Mouse (Mus musculus): Measurements from ENCODE around the gene Tmc1.

- no peak for TF ChIP-seq CTCF (IDR thresholded peaks at IDR 0.05; ENCODE audit: borderline replicate concordance, insufficient read depth, low read length)
- no peak for TF ChIP-seq POLR2A (IDR thresholded peaks at IDR 0.05; ENCODE audit: low read depth, low read length)
These were observed 30.4 kb downstream of the Tmc1 start for GRCm38 (mm10) chr19:20923336-20924211.
